Mouse (Mus musculus): ENCODE measurements at regions not wholly inside any gene's neighbourhood (a gene's known extent, or its start where the extent isn't known, plus 50 kb on each side); places are given as distances from the start of the nearest gene placed in this dataset.

DNA sequence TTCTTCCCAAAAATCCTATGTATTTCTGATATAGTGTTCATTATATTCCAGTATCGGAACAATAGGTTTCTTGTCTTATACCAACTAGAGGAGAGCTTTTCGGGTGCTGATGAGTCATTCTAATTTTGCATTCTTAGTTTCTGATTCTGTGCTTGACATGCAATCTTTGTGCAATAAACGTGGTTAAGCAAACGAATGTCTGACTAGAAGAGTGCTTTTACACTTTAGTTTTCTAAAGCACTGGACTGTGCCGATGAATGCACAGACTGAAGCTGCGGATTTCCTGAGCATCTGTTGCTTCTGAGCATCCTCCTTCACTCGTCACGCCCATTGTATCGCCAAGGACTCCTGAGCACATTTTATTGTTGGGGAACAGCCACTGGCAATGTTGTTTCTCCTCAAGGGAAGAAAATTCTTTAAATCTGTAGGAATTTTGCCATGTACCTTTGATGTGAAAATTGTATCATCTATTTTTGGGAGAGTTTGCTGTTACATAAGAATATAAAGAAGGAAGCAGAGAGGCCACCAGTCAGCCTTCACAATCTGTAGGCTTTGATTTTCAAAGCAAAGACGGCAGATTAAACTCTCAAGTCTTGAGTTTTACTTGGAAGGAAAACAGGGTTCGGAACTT is 346.8 kb downstream of the Plk2 start:
- intact Hi-C loops (cut with DNase I), result no loop called here
- DNase-seq (ENCODE audit: low spot score), result no peak

DNA sequence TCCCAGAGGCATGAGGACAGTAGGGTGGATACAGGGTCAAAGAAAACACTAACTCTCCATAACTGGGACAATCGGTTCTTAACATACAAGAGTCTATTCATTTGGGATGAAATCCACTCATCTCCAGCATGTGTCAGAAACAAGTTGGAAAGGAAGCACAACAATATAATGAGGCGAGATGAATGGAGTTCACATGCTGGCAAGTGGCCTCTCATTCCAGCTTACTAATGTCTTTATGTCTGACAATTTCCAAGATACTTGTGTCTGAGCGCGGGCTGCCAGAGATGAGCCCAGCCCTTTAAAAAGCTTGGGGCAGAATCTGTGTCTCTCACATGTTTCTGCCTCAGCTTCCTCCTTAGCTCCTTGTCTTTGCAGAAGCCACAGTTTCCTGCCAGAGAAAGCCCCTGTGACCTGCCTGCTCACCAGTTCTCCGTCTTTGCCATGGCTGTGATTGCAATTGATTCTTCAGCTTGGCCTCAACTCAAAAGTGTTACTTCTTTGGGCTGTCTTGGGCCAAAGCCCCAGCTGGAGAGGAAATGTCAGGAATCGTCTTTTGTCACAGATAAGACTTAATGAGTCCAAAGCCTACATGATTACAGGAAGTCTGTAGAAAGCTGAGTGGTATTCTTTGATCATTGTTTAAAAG is 352.5 kb downstream of the Plk2 start:
- intact Hi-C loops (cut with DNase I), result loop anchor here (5.0 kb wide), 4 partner anchors 50 to 350 kb away; partner anchors contain the start of gene Plk2
- DNase-seq (ENCODE audit: low spot score), result peak; percentile 21

DNA sequence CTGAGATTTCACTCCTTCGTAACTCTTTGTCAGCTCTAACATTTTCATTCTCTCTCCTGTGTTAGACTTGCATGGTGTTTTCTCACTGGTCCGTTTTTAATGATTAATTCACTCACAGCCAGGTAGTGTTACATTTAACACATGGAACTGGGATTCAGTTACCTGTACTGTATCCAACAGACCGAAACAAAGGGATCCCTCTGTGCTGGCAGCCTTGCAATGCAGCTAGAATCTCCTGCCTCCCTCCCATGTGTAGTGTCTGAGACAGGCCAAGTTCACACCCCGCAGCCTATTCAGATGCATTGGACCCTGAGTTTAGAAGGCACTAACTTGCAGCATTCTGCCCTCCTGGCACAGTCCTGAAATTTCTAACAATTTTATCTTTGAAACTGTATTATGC is 357.9 kb downstream of the Plk2 start:
- DNase-seq (ENCODE audit: low spot score), result no peak
- intact Hi-C loops (cut with DNase I), result loop anchor here (5.0 to 10.0 kb wide), 2 partner anchors 215 to 482 kb away; no protein-coding TSS in a partner anchor

DNA sequence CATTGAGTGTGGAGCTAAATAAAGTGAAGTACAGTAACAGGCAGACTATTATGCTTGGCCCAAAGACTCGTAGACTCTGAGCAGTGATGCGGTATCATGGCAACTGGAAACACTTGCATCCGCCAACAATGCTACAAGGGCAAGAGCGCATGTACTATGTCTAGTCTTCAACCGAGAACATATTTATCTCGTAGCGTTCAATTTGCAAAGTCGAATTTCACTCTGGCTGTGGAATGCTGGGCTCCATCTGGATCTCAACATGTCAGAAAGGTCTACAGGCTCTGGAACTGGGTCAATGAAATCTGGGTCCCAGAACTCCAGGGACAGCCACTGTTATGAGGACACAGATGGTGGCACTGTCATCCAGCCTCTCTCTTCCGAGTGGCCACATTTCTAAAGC is 359.7 kb downstream of the Plk2 start:
- DNase-seq (ENCODE audit: low spot score), result no peak
- intact Hi-C loops (cut with DNase I), result loop anchor here (5.0 to 10.0 kb wide), 2 partner anchors 213 to 480 kb away; no protein-coding TSS in a partner anchor

DNA sequence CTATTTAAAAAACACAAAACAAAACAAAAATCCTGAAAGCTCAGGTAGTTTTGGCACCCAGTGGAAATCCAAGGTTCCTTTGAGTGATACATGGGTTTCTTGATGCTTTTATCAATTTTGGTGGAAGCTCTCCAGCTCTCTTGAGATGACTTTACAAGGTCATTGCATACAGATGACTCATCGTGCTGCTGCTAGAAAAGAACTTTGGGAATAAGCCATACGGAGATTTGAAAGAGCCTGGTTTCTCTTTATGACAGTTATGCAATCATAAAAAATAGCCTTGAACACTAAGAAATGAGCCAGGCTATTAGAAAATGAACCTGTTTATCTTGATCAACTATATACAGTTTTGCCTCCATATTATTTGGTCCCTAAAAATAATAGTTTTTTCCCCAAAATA is 362.0 kb downstream of the Plk2 start:
- no peak for DNase-seq (ENCODE audit: low spot score)

DNA sequence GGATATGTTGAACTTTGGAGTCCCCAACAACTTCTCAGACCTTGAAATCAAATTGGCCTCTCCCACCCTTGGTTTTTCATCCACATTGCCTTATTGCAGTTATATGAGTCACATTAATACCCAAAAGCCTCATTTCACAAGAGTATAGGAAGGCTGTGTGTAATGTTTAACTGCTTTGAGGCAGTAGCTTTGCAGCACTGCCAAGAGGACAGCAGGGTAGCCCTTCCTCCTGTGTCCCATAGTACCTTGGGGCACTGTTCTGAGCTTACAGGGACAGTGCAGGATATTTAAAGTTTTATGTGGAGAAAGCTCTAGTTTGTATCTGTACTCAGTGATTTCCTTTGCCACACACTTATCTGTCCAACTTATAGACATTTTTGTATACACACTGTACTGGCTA is 374.4 kb downstream of the Plk2 start:
- intact Hi-C loops (cut with DNase I), result no loop called here
- no peak for DNase-seq (ENCODE audit: low spot score)

More for the DNA sequence above, 362.0 kb downstream of the Plk2 start:
- intact Hi-C loops (cut with DNase I), result loop anchor here (10.0 kb wide), 1 partner anchor 478 kb away; no protein-coding TSS in a partner anchor

DNA sequence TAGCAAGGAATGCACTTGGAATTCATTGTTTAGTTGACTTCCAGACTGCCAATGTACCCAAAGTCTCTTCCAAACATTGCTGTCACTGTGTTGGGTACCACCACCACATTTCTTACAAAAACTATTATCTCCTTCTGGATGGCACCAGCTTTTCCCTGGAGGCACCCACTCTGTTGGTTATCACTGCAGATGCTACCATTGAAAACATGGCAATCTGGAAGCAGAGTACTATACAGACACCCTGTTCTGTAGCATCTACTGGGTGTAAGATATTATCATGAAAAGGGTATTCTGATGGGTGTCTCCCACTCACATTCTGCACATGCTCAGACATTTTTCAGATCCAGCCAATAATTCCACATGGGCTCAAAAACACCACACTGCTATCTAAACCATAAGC is 380.4 kb downstream of the Plk2 start:
- intact Hi-C loops (cut with DNase I), result no loop called here
- DNase-seq (ENCODE audit: low spot score), result no peak

DNA sequence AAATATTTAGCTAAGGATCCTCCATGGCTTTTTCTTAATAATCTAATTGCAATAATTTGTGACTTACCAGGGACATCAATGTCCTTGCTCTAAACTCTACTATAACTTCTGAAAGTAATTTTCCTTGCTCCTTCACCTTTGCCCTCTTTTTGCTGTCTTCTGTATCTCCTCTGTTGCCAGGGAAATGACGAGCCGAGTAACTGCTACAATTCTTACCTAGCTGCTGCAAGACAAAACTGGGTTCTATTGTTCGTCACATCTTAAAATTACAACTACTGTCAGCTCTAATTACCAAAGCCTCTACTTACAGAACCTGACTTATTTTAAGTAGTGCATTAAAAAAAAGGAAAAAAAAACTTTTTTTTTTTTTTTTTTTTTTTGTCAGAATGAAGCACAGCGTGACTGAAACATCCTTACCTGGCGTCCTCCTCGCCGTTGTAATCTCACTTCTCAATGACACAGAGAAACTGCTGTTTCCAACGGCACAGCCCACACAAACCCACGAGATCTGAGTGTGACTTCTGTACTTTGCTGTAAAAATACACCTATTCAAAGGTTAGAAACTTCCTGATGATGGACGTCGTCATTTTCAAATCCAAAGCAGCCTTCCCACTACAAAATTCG is 389.4 kb downstream of the Plk2 start:
- no peak for DNase-seq (ENCODE audit: low spot score)
- intact Hi-C loops (cut with DNase I), result no loop called here

DNA sequence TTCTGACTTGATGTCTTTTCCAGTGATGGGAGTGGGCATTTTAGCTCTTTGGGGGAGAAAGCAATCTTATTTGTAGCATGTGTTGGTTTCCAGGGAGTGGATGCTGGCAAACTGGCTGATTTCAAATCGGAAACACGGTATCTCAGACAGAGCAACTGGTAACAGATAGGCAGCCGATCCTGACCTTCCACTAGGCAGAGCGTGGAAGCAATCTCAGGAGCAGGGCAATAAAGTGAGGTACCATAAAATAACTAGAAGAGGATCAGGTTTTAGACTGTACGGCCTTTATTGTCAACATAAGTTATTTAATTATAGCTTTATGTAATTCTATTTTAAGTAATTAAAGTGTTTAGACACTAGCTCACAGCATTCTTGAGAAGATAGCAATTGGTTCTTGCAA is 390.0 kb downstream of the Plk2 start:
- DNase-seq (ENCODE audit: low spot score), result no peak
- intact Hi-C loops (cut with DNase I), result no loop called here

DNA sequence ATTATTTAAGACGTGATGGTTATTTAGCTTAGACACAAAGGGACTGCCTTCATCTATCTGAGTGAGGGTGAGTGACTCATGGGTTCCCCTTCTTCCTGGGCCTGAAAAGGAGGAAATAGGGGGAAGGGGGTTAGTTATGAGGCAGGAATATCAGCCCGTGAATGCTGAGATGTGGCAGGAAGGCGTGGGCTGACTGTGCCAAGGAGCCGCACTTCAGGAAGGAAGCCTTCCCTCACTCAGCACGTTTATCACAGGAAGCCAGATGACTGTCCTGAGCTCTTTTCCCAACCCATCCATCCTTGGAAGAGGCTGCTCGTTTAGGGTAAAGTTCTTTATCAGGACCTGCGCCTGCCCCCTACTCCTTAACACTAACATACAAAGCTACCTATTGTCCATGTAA is 403.5 kb downstream of the Plk2 start:
- DNase-seq (ENCODE audit: low spot score), result no peak
- intact Hi-C loops (cut with DNase I), result no loop called here

DNA sequence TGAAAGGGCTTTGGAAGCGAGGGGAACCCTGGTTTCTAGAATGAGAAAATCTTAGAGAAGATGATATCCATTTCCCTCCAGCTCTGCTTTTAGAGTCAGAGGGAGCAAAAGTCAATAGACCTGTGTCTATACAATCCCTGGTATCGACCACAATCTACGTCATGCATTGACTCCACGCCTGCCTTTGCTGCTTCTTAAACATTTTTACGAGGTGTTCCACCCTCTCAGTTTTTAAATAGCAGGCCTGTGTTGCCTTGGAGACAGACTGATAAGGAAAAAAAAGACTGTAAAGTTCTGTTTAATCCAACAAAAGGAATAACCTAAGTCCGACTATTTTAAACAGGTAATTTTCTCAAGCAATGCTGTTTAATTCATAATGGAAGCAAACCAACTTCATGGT is 408.0 kb downstream of the Plk2 start:
- DNase-seq (ENCODE audit: low spot score), result no peak
- intact Hi-C loops (cut with DNase I), result no loop called here

DNA sequence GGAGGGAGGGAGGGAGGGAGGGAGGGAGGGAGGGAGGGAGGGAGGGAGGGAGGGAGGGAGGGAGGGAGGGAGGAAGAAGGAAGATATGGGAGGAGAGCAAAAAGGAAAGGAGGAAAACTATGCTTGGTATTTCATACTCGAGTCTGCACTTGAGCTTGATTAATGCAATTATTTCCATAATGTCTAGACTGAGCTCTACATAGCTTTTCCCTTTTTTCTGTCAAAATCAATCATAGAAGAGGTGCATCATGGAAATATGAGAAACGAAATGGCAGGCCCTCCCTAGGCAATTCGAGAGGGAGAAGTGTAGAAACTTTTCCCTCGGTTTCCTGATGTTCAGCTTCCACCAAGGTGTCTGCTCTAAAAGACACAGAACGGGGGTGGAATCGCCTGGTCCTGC is 417.6 kb downstream of the Plk2 start:
- intact Hi-C loops (cut with DNase I), result loop anchor here (5.0 kb wide), 1 partner anchor 35 kb away; no protein-coding TSS in a partner anchor
- no peak for DNase-seq (ENCODE audit: low spot score)

DNA sequence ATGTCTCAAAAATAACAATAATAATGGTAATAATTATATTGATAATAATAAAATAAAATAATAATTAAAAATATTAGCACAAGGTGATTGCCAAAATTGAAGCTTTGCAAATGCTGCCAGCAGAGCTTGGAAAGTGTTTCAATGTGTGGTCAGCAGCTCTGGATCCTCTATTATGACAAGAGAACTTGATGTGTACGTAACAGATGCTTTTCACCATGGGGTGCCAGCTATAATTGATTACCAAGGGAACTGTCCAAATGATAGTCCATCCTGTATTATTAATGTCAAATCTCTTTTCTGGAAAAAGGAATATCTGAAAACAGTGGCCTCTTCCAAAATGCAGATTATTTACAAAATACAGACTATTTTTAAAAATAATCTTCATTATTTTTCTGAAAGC is 419.2 kb downstream of the Plk2 start:
- DNase-seq (ENCODE audit: low spot score), result no peak
- intact Hi-C loops (cut with DNase I), result loop anchor here (5.0 kb wide), 1 partner anchor 33 kb away; no protein-coding TSS in a partner anchor

DNA sequence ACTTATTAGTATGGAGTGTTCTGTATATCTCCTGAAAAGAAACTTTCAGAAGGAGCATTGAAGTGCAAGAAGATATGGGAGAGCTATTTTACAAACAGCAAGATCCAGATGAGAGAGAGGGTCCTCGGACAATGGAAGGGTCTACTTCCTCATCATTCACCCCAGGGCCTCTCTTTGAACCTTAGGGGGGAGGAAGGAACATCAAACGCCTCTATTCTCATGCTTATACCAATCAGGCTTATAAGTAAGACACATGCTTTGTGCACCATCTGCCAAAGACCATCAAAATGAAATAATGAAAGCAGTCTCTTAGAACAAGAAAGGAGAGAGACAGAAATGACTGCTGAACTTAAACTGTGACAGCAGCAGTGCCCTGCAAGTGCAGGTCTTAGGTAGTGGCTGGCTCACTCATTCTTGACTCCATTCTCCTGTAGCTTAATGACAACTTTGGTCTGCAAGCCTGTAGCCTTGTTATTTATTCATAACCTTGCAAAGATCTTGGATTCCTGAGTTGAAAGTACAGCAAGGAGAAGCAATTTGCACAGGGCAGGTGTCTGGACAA is 424.5 kb downstream of the Plk2 start:
- DNase-seq (ENCODE audit: low spot score), result no peak
- intact Hi-C loops (cut with DNase I), result no loop called here

DNA sequence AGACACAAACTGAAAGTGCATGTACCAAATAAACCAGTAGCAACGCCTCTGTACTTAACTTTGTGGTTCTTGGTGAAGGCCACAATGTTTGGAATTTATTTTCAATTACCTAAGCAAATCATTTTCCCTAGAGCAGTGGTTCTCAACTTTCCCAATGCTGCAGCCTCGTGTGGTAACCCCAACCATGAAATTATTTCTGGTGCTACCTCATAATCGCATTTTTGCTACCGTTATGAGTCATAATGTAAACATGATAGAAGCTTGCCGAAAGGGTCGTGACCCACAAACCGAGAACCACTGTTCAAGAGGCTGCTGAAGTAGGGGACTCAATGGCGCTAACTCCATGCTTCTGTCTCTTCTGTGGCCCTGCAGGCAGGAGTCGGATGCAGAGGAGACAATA is 429.9 kb upstream of the Actbl2 start:
- intact Hi-C loops (cut with DNase I), result no loop called here
- DNase-seq (ENCODE audit: low spot score), result no peak

DNA sequence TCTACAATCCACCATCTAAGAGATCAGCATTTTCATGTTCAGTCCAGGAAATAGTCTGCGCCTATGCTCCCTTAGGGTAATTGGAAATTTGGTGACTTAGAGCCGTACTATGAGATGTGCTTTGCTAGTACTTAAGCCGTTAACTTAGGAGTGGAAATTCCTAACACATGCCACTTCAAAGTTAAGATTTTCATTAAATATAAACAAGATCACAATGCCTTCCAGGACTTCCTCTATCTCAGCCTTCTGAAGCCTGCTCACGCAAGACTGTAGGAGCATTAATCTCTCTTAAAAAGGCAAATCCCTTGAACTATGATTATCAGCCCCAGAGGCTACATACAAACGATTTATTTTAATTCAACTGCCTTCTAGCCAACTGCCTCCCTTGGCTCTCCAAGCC is 422.4 kb upstream of the Actbl2 start:
- intact Hi-C loops (cut with DNase I), result no loop called here
- DNase-seq (ENCODE audit: low spot score), result no peak

DNA sequence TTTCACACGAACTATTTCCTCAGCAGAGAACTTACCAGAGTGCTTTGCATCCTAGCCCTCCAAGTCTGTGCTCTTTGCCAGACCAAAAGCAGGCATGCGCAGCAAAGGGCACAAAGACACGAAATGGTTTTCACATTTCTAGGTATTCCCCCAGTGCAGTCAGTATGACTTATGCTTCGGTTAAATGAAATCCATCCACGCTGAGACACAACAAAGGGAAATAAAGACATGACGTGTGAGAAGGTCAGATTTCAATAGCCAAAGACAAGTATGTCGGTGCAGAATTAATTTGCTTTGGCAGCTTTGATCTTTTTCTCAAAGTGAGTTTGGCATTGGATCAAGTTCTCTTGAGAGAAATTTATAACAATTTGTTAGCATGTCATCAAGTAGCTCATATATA is 417.9 kb upstream of the Actbl2 start:
- no peak for DNase-seq (ENCODE audit: low spot score)
- intact Hi-C loops (cut with DNase I), result no loop called here

DNA sequence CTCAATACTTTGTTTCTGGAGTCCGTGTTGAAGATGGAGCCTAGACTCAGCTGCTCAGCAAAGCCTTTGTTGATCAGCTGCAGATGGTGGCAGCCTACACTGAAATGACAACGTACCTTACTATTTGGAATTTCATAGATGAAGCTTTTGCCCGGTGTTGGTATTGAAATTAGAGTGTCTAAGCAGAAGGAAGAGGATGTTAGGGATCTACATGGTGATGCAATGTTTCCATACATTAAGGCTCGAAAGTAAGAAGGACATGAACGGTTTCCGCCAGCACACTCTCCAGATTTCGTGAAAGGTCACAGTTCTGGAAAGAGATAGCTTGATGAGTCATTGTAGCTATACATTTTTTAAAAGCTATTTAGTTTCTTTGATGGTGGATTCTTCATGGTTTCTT is 412.9 kb upstream of the Actbl2 start:
- intact Hi-C loops (cut with DNase I), result no loop called here

DNA sequence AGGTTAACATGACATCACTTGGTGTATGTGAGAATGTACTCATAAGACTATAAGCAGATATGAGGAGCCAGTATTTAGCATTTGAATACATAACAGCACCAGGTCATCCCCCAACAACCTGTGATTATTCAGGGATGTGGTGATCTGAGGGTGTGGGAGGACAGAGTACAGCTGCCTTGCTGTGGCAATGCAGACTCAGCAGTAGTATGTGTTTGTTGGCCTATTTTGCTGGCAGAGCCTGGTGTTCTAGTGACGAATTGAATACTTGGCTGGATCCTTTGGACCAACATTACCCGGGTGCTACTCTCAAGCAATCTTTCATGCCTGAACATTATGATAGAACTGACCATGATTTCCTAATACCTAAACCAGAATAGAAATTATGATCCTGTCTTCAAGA is 409.1 kb upstream of the Actbl2 start:
- DNase-seq (ENCODE audit: low spot score), result peak; percentile 12
- intact Hi-C loops (cut with DNase I), result loop anchor here (5.0 kb wide), 1 partner anchor 33 kb away; no protein-coding TSS in a partner anchor

More for the DNA sequence above, 412.9 kb upstream of the Actbl2 start:
- DNase-seq (ENCODE audit: low spot score), result no peak

DNA sequence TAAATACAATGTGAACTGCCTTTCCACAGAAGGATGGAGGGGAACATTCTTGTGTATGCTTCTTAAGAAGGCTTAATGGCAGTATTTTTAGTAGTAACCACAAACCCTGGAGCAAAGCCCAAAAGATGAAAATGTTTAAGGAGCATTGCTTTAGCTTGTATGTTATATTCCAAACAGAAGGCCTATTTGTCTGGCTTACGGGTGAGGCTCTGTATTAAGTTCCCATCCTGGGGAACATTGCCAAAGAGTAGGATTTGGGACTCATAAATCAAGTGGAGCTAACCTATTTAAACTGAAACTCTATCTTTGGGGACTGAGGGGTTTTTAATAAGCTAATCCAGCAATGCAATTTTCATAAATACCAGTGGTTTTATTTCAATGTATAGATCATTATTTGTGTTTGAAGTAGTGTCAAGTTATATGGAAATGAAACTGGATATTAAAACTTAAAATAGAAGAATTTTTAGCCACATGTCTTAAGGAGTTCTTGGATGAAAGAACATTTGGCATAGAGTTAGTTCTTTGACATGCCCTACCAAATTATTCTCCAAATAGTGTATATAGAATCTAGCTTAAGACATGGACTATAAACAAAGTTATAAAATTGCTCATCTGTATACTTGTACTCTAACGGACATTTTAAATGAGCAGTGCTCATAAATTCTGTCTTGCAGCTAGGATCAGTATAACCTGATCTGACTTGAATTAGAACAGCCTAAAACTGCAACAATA is 401.7 kb upstream of the Actbl2 start:
- no peak for DNase-seq (ENCODE audit: low spot score)
- intact Hi-C loops (cut with DNase I), result no loop called here

All from heart, postnatal 25 days (tissue).